Mouse (Mus musculus) neural tube, embryonic 13.5 days (tissue): Measurements from ENCODE around the gene Igbp1. TPM values are rescaled to one million over a fixed set of nuclear protein-coding genes. Genes with fewer than 3 reads are reported as not detected.

Source experiments
- ATAC-seq: fragments of 200-750 bp; cut with Nextera tagmentation; 2 replicates; pipeline ENCODE4 v1.8.0; 2017; ENCODE audit warnings: low read depth, mild to moderate bottlenecking, moderate TSS enrichment, moderate library complexity
- H3K27ac ChIP-seq: fragments of 300-500 bp; sonication (generic); replicated peaks from 2 replicates; pipeline ENCODE4 v1.5.1; 2015; ENCODE audit warnings: moderate library complexity, mild to moderate bottlenecking, inconsistent platforms
- H3K27me3 ChIP-seq: fragments of 300-500 bp; sonication (generic); 2 replicates; pipeline ENCODE4 v1.6.1; 2015; ENCODE audit warnings: mild to moderate bottlenecking, inconsistent platforms
- H3K36me3 ChIP-seq: fragments of 300-500 bp; sonication (generic); 2 replicates; pipeline ENCODE4 v1.6.1; 2015; ENCODE audit warnings: mild to moderate bottlenecking, inconsistent platforms
- H3K4me1 ChIP-seq: fragments of 300-500 bp; sonication (generic); replicated peaks from 2 replicates; pipeline ENCODE4 v1.6.1; 2015; ENCODE audit warnings: inconsistent platforms
- H3K4me2 ChIP-seq: fragments of 300-500 bp; sonication (generic); 2 replicates; pipeline ENCODE4 v1.6.1; 2015; ENCODE audit warnings: inconsistent platforms, mild to moderate bottlenecking, moderate library complexity
- H3K4me3 ChIP-seq: fragments of 300-500 bp; sonication (generic); 2 replicates; pipeline ENCODE4 v1.5.1; 2015; ENCODE audit warnings: mild to moderate bottlenecking, inconsistent platforms
- H3K9ac ChIP-seq: fragments of 300-500 bp; sonication (generic); 2 replicates; pipeline ENCODE4 v1.6.1; 2015; ENCODE audit warnings: moderate library complexity, mild to moderate bottlenecking, inconsistent platforms
- H3K9me3 ChIP-seq: fragments of 300-500 bp; sonication (generic); 2 replicates; pipeline ENCODE4 v1.6.1; 2016; ENCODE audit warnings: inconsistent platforms
- WGBS: fragments of 180-500 bp; shearing (Covaris S2); methylation state at CpG from one replicate; pipeline ENCODE4 v1.1.7; 2015; 5-methylcytosine and 5-hydroxymethylcytosine counted together
- polyA plus RNA-seq: library from polyadenylated mRNA; unstranded; fragments of >200 nt; fragmentation: Nextera tagmentation; extraction: Ambion mirVana; gene quantifications from 2 replicates; pipeline ENCODE4 v1.2.1, GENCODE M21; 2015

Gene Igbp1
- polyA plus RNA-seq, 1 experiment from 2014 or later = 29.3 TPM

DNA sequence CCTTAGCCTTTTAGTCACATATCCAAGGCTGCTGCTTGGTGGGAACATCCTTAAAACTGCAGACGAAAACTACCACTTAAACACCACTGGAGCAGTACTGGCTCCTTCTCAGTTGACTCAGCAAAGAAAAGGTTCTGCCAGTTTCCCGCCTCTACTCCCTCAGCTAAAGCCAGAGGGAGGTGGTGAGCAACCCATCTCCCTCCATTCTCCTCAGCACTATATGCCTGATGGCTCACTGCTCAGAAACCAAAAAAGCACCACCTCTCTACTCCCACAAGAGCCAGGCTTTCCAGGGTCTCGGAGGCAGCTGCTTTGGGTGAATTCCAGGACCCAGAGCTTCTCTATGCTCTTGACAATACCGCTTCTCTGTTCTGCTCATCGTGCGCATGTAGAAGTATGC lies 23.5 kb downstream of the Igbp1 start:
- no peak overlapping the region for H3K4me2 ChIP-seq
- no peaks in the 10 kb centered on the region for H3K4me1 ChIP-seq
- H3K27ac ChIP-seq = no peak overlapping the region
- H3K36me3 ChIP-seq = peaks cover 19% of the 10 kb centered on the region; the same call in 1 of the 2 replicates
- no peaks in the 10 kb centered on the region for H3K9me3 ChIP-seq
- 92% methylated on average over 6 of the region's 6 CpGs for WGBS
- no peak overlapping the region for H3K9ac ChIP-seq
- no peak for ATAC-seq
- no peak overlapping the region for H3K4me3 ChIP-seq
- peaks cover 4% of the 10 kb centered on the region; the same call in 1 of the 2 replicates for H3K27me3 ChIP-seq

GRCm38 (mm10) chrX:100518532-100518931 lies 24.4 kb downstream of the Igbp1 start:
- Histone ChIP-seq H3K4me1 (no peaks in the 10 kb centered on the region), H3K36me3 (peaks cover 19% of the 10 kb centered on the region; the same call in 1 of the 2 replicates), H3K27me3 (peaks cover 4% of the 10 kb centered on the region; the same call in 1 of the 2 replicates), H3K27ac (no peak overlapping the region), H3K9ac (no peak overlapping the region), H3K4me3 (no peak overlapping the region), H3K4me2 (no peak overlapping the region), H3K9me3 (no peaks in the 10 kb centered on the region)
- ATAC-seq = no peak
- 91% methylated on average over 2 of the region's 2 CpGs for WGBS

DNA sequence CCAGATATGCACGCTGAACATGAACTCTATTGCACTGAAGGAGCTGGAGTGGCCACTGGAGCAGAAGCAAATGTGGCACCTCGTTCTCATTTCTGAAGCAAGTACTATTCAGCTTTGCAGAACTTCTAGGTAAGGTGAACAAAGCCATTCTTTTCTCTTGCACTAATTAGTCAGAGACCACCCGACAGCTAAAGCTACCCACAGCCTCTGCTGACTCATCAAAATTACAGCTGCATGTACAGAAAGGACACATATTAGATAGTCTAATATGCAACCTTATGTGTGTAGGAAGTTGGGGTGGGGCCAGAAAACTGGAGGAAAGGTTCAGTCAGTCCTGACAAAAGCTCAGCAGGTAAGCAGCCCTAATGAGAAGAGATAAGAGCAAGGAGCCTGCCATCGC lies 30.4 kb downstream of the Igbp1 start, which contains the start of gene Dgat2l6:
Gene Dgat2l6, plus strand, starts transcription at position 368 of the 400 bp plus-strand sequence.
- H3K9me3 ChIP-seq = no peaks in the 10 kb centered on the region
- H3K27me3 ChIP-seq = peaks cover 4% of the 10 kb centered on the region
- H3K27ac ChIP-seq = no peak within 1 kb of the TSS
- no peak within 1 kb of the TSS for H3K4me2 ChIP-seq
- H3K4me3 ChIP-seq = no peak within 1 kb of the TSS
- H3K9ac ChIP-seq = no peak within 1 kb of the TSS
- H3K4me1 ChIP-seq = no peaks in the 10 kb centered on the region
- no peaks in the 10 kb centered on the region for H3K36me3 ChIP-seq
- WGBS = 89% methylated on average over 4 of the region's 4 CpGs
- no peak for ATAC-seq

GRCm38 (mm10) chrX:100556026-100556425 lies 61.9 kb downstream of the Igbp1 start:
- Histone ChIP-seq H3K4me3 (no peak overlapping the region), H3K9ac (no peak overlapping the region), H3K9me3 (no peaks in the 10 kb centered on the region), H3K27me3 (peaks cover 6% of the 10 kb centered on the region; the same call in 1 of the 2 replicates), H3K4me2 (no peak overlapping the region), H3K36me3 (no peaks in the 10 kb centered on the region), H3K4me1 (no peaks in the 10 kb centered on the region), H3K27ac (no peak overlapping the region)
- ATAC-seq = no peak
- WGBS = 87% methylated on average over 3 of the region's 3 CpGs

DNA sequence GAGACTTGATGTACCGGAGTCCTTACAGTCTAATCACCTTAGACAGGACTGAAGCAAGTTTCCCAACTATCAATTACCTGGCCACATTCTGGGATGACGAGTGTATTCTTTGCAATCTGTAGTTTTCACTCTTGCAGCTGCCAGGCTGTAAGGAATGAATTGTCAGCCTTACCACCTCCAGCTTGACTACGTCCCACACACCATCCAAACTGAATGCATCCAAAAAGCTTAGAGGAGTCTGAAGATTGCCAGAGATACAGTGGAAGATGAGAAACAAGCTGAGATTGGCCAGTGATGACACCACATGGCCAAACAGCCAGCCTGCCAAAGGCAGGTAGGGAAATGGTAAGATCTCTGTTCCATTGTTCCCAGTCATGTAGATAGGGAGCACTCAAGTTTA lies 71.6 kb downstream of the Igbp1 start:
- Histone ChIP-seq H3K4me1 (no peaks in the 10 kb centered on the region), H3K27me3 (no peaks in the 10 kb centered on the region; the same call in 1 of the 2 replicates), H3K36me3 (no peaks in the 10 kb centered on the region), H3K4me3 (no peak overlapping the region), H3K9ac (no peak overlapping the region), H3K9me3 (no peaks in the 10 kb centered on the region), H3K4me2 (no peak overlapping the region), H3K27ac (no peak overlapping the region)
- no peak for ATAC-seq
- WGBS = 95% methylated on average over 3 of the region's 3 CpGs

Other genes starting within 250 kb of the Igbp1 start
- not detected in 2 replicates for gene Otud6a, start 65.3 kb upstream of the Igbp1 start, polyA plus RNA-seq
- gene Awat2, start 51.6 kb upstream of the Igbp1 start, polyA plus RNA-seq = 0.11 and 0.36 TPM in 2 replicates
- not detected in 2 replicates for gene Dgat2l6, start 30.5 kb downstream of the Igbp1 start, polyA plus RNA-seq
- gene Awat1, start 78.0 kb downstream of the Igbp1 start, polyA plus RNA-seq = not detected in 2 replicates
- gene P2ry4, start 100.6 kb downstream of the Igbp1 start, polyA plus RNA-seq = not detected in 2 replicates
- gene Arr3, start 111.2 kb downstream of the Igbp1 start, polyA plus RNA-seq = 0.36 TPM in 1 of 2 replicates, not detected in the other
- 5.7 and 6.6 TPM in 2 replicates for gene Kif4, start 131.4 kb downstream of the Igbp1 start, polyA plus RNA-seq
- gene Pdzd11, start 132.3 kb downstream of the Igbp1 start, polyA plus RNA-seq = 121 and 124 TPM in 2 replicates
- gene Gdpd2, start 235.6 kb downstream of the Igbp1 start, polyA plus RNA-seq = 21.4 and 27.8 TPM in 2 replicates